Mouse (Mus musculus): ENCODE measurements around the gene Zfp664. TPM values are rescaled to one million over a fixed set of nuclear protein-coding genes. Genes with fewer than 3 reads are reported as not detected.

Zfp664 gene
- polyA plus RNA-seq, 1 experiment from 2014 or later: 63.8 TPM

DNA sequence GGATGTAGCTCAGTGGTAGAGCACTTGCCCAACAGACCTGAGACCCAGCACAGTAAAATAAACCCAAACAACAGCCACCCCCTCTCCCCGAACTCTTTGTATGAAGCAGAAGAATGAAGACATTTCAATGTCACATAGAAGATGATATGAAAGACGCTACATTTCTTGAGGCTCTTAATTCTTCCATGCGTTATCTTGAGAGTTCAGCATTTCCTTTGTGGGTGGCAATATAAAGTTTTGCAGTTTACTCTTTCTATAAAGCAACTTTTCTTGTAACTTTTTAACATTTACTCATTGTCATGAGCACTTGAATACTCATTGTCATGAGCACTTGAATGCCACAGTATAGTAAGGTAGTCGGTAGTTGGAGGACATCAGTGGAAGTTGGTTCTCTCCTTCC, 8.3 kb upstream of the Zfp664 start:
- Histone ChIP-seq H3K4me1 (ENCODE audit: control insufficient read depth, insufficient read depth, low read length) (no peaks in the 10 kb centered on the region), H3K27ac (ENCODE audit: low read depth, low read length) (no peak overlapping the region), H3K36me3 (ENCODE audit: control insufficient read depth, insufficient read depth, low read length) (no peaks in the 10 kb centered on the region), H3K9me3 (replicated peaks; ENCODE audit: control insufficient read depth, low read length) (no peaks in the 10 kb centered on the region), H3K9ac (ENCODE audit: low read depth, low read length) (no peak overlapping the region), H3K4me3 (ENCODE audit: low read depth, low read length) (no peak overlapping the region), H3K27me3 (ENCODE audit: control insufficient read depth, insufficient read depth, low read length) (peaks cover 16% of the 10 kb centered on the region; the same call in 1 of the 2 replicates), H3K4me2 (no peak overlapping the region)
- no peak for ATAC-seq (replicated peaks; ENCODE audit: insufficient number of reproducible peaks, low FRiP score, low TSS enrichment)
- 85% methylated on average over 4 of the region's 4 CpGs for WGBS (ENCODE audit: insufficient replicate concordance)

DNA sequence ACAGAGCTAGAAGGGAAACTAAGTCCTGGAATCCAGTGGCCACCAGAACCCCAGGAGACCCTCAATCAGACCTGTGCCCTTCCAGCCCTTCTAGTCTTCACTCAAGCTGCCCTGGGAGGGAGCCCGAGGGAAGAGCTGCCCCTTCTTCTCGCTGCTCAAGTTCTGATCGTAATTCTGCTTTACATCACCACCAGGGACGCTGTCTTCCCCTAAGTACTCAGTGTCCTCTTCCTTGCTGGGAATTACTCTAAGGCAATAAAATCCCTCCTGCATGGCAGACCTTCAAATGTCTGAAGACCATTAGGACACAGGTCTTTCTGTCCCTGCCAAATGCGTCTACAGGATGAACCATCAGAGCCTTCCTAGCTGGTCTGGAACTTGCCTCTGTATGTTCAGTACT, 2.5 kb upstream of the Zfp664 start:
- H3K27me3 ChIP-seq (ENCODE audit: control insufficient read depth, insufficient read depth, low read length): peaks cover 36% of the 10 kb centered on the region
- no peak for ATAC-seq (replicated peaks; ENCODE audit: insufficient number of reproducible peaks, low FRiP score, low TSS enrichment)
- no peak overlapping the region for H3K9ac ChIP-seq (ENCODE audit: low read depth, low read length)
- 13% methylated on average over 5 of the region's 5 CpGs for WGBS (ENCODE audit: insufficient replicate concordance)
- no peaks in the 10 kb centered on the region for H3K36me3 ChIP-seq (ENCODE audit: control insufficient read depth, insufficient read depth, low read length)
- no peak overlapping the region for H3K4me2 ChIP-seq
- no peaks in the 10 kb centered on the region for H3K9me3 ChIP-seq (replicated peaks; ENCODE audit: control insufficient read depth, low read length)
- no peak overlapping the region for H3K27ac ChIP-seq (ENCODE audit: low read depth, low read length)
- no peak overlapping the region for H3K4me3 ChIP-seq (ENCODE audit: low read depth, low read length)
- H3K4me1 ChIP-seq (ENCODE audit: control insufficient read depth, insufficient read depth, low read length): peaks cover 10% of the 10 kb centered on the region

DNA sequence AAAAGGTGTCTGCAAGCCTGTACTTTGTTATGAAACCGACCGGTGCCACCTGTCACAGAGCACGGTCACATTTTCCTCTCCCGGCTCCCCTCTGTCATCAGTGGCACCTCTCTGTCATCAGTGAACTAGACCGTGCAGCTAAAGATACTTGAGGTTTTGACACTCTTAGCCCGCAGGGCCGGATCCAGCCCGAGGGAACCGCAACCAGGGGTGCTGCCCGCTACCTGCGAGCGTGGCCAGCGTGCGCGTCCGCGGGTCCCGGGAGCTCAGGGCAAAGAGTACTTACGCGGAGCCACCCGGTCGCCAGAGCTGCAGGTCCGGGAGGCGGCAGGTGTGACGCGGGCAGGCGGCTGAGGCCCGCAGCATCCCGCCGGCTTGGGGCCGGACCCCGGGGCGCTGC, 1.0 kb upstream of the Zfp664 start:
- WGBS (ENCODE audit: insufficient replicate concordance): 1% methylated on average over 33 of the region's 33 CpGs
- ATAC-seq (replicated peaks; ENCODE audit: insufficient number of reproducible peaks, low FRiP score, low TSS enrichment): no peak
- Histone ChIP-seq H3K9me3 (replicated peaks; ENCODE audit: control insufficient read depth, low read length) (no peaks in the 10 kb centered on the region), H3K27me3 (ENCODE audit: control insufficient read depth, insufficient read depth, low read length) (peaks cover 32% of the 10 kb centered on the region), H3K27ac (ENCODE audit: low read depth, low read length) (peak overlapping the region; percentile 50; the same call in 1 of the 2 replicates), H3K9ac (ENCODE audit: low read depth, low read length) (peak overlapping the region; percentile 67), H3K36me3 (ENCODE audit: control insufficient read depth, insufficient read depth, low read length) (no peaks in the 10 kb centered on the region), H3K4me1 (ENCODE audit: control insufficient read depth, insufficient read depth, low read length) (peaks cover 10% of the 10 kb centered on the region), H3K4me2 (peak overlapping the region; percentile 99), H3K4me3 (ENCODE audit: low read depth, low read length) (peak overlapping the region; percentile 90)

DNA sequence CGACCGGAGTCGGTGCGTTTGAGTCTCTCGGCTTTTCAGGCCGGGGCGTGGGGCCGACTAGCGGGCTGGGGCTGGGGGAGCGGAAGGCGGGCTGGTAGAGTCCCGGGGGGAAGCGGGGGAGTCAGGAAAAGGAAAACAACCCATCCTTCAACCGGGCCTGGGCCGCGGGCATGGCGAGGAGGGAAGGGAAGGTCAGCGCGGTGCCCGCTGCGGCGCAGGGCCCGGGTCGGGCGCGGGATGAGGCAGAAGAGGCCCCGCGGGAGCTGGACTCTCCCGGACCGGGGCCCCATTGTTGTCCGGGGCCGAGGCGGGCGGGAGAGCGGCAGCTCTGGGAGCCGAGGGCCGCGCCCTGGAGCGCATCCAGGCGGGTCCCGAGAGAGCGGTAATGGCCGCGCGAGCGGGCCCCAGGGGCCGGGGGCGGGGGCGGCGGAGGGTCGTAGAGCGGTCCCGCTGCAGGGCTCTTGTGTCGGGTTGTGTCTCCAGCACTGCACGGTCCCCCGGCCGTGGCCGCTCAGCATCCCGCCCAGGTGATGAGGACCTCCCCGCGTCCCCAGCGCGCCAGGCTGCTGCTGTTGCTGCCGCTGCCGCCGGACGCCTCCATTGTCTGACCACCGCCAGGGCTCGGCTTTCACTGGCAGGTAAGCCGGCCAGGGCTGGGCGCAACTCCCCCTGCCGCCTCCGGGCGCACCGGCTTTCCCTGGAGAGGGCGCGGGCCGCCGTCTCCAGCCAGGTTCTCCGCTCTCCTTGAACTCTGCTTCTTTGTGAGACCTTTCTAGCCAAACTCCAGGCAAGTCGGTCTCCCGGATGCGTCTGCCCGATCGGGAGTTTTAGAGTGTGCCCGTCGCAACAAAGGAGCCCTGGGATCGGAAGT, 615 bp downstream of the Zfp664 start:
- no peaks in the 10 kb centered on the region for H3K9me3 ChIP-seq (replicated peaks; ENCODE audit: control insufficient read depth, low read length)
- peak overlapping the region; percentile 90 for H3K4me3 ChIP-seq (ENCODE audit: low read depth, low read length)
- peak overlapping the region; percentile 99 for H3K4me2 ChIP-seq
- peak overlapping the region; percentile 87 for H3K9ac ChIP-seq (ENCODE audit: low read depth, low read length)
- WGBS (ENCODE audit: insufficient replicate concordance): under 1% methylated on average over 65 of the region's 88 CpGs
- peaks cover 29% of the 10 kb centered on the region for H3K27me3 ChIP-seq (ENCODE audit: control insufficient read depth, insufficient read depth, low read length)
- H3K27ac ChIP-seq (ENCODE audit: low read depth, low read length): peak overlapping the region; percentile 89
- ATAC-seq (replicated peaks; ENCODE audit: insufficient number of reproducible peaks, low FRiP score, low TSS enrichment): peak; percentile 65
- H3K36me3 ChIP-seq (ENCODE audit: control insufficient read depth, insufficient read depth, low read length): 0 out of 2 replicates have a peak, but pooled peaks cover 2% of the 10 kb centered on the region
- H3K4me1 ChIP-seq (ENCODE audit: control insufficient read depth, insufficient read depth, low read length): peaks cover 10% of the 10 kb centered on the region

DNA sequence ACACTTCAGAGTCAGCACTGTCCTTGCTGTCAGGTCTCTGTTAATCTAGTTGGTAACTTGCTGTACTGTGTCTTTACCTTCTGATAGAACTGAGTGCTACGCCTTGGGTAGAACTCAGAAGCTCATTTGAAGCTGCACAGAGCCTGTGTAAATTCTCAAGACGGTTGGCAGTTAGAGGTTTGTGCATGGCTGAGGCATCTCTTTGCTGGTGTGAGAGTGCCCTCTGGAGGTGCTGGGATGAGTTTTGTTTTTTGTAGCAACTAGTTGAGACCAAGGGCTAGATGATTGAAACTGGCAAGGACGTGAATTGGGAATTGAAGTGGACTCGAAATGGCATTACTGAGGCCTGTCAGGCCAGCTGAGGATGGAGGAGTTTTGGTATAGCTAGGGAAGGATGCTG, 6.5 kb downstream of the Zfp664 start:
- H3K27ac ChIP-seq (ENCODE audit: low read depth, low read length): no peak overlapping the region
- H3K36me3 ChIP-seq (ENCODE audit: control insufficient read depth, insufficient read depth, low read length): 0 out of 2 replicates have a peak, but pooled peaks cover 2% of the 10 kb centered on the region
- ATAC-seq (replicated peaks; ENCODE audit: insufficient number of reproducible peaks, low FRiP score, low TSS enrichment): no peak
- peaks cover 34% of the 10 kb centered on the region for H3K4me1 ChIP-seq (ENCODE audit: control insufficient read depth, insufficient read depth, low read length)
- WGBS (ENCODE audit: insufficient replicate concordance): 50% methylated on average over 4 of the region's 4 CpGs
- H3K27me3 ChIP-seq (ENCODE audit: control insufficient read depth, insufficient read depth, low read length): no peaks in the 10 kb centered on the region
- H3K9me3 ChIP-seq (replicated peaks; ENCODE audit: control insufficient read depth, low read length): no peaks in the 10 kb centered on the region
- H3K4me2 ChIP-seq: no peak overlapping the region
- H3K4me3 ChIP-seq (ENCODE audit: low read depth, low read length): no peak overlapping the region
- H3K9ac ChIP-seq (ENCODE audit: low read depth, low read length): no peak overlapping the region

DNA sequence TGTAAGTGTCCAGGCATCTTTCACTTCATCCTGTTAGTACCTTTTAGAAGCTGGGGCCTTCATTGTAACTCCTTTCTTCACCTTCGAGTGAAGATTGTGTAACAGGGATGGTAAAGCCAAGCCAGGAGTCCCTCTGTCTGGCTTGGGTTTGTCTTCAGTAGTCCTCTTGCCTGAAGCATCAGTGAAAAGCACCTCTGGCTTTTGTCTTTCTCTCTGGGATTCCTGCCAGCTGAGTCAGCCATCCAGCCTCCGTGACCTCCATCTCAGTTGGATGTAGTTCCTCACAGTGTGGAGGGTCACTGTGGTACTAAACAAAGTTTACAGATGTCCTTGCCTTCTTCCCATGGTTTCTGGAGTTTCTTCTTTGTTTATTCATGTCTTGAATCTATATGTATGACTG, 9.5 kb downstream of the Zfp664 start:
- 0 out of 2 replicates have a peak overlapping the region, but pooled peaks have one; percentile 18 for H3K27ac ChIP-seq (ENCODE audit: low read depth, low read length)
- H3K4me1 ChIP-seq (ENCODE audit: control insufficient read depth, insufficient read depth, low read length): peaks cover 40% of the 10 kb centered on the region
- H3K36me3 ChIP-seq (ENCODE audit: control insufficient read depth, insufficient read depth, low read length): peaks cover 2% of the 10 kb centered on the region; the same call in 1 of the 2 replicates
- 0 out of 2 replicates have a peak overlapping the region, but pooled peaks have one; percentile 24 for H3K9ac ChIP-seq (ENCODE audit: low read depth, low read length)
- H3K27me3 ChIP-seq (ENCODE audit: control insufficient read depth, insufficient read depth, low read length): no peaks in the 10 kb centered on the region
- ATAC-seq (replicated peaks; ENCODE audit: insufficient number of reproducible peaks, low FRiP score, low TSS enrichment): no peak
- H3K9me3 ChIP-seq (replicated peaks; ENCODE audit: control insufficient read depth, low read length): no peaks in the 10 kb centered on the region
- H3K4me3 ChIP-seq (ENCODE audit: low read depth, low read length): no peak overlapping the region
- 36% methylated on average over 2 of the region's 2 CpGs for WGBS (ENCODE audit: insufficient replicate concordance)
- H3K4me2 ChIP-seq: no peak overlapping the region

DNA sequence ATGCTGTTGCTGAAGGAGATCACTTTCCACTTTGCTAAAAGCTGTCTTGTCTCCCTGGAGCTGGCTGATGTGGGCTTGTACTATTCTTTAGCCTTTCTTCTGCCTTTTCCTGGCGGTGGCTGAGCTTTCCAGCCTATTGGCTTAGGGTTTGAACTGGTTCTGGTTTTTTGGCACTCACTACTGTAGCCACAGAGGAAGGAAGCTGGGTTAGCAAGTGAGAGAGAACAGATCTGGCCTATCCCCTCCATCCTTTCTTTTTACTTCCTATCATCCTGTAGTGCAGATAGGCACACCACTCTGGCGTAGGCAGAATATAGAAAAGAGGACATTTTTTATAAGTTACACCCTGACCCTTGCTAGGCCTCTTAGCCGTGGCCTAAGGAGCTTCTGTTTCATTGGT, 10.6 kb downstream of the Zfp664 start:
- 0 out of 2 replicates have a peak, but pooled peaks have one; percentile 41 for ATAC-seq (replicated peaks; ENCODE audit: insufficient number of reproducible peaks, low FRiP score, low TSS enrichment)
- peaks cover 2% of the 10 kb centered on the region; the same call in 1 of the 2 replicates for H3K36me3 ChIP-seq (ENCODE audit: control insufficient read depth, insufficient read depth, low read length)

DNA sequence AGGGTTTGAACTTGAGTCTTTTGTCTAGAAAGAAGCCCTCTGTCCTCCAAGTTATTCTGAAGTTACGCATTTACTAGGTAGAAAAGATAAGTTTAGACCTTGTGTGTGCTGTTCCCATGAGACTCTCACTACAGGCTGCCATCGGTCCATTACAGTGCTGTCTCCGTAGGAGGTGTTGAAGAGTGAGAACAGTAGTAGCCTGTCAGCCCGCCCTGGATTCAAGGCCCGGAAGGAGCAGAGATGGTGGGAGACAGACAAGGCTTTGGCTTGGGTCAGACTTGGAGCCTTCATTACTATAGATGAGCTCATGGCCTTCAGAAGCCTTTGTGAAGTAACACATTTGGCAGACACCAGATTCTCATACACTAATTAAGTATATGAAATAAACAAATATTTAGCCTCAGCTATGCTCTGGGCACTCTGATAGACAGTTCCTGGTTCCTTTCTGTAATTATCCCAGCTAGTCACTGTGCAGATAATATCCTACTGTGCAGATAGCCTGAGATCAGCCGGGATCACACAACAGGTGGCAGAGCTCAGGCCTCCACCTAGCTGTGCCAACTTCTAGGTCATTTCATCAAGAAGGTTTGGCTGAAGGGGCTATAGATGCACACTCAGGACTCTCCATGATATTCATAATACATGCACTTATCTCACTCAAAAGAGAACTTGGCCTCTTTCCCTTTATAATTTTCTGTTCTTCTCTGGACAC, 11.6 kb downstream of the Zfp664 start:
- H3K4me3 ChIP-seq (ENCODE audit: low read depth, low read length): no peak overlapping the region
- no peaks in the 10 kb centered on the region for H3K27me3 ChIP-seq (ENCODE audit: control insufficient read depth, insufficient read depth, low read length)
- no peak for ATAC-seq (replicated peaks; ENCODE audit: insufficient number of reproducible peaks, low FRiP score, low TSS enrichment)
- peaks cover 43% of the 10 kb centered on the region for H3K4me1 ChIP-seq (ENCODE audit: control insufficient read depth, insufficient read depth, low read length)
- H3K9ac ChIP-seq (ENCODE audit: low read depth, low read length): no peak overlapping the region
- 62% methylated on average over 6 of the region's 6 CpGs for WGBS (ENCODE audit: insufficient replicate concordance)
- H3K36me3 ChIP-seq (ENCODE audit: control insufficient read depth, insufficient read depth, low read length): peaks cover 4% of the 10 kb centered on the region; the same call in 1 of the 2 replicates
- no peak overlapping the region for H3K27ac ChIP-seq (ENCODE audit: low read depth, low read length)
- no peaks in the 10 kb centered on the region for H3K9me3 ChIP-seq (replicated peaks; ENCODE audit: control insufficient read depth, low read length)
- no peak overlapping the region for H3K4me2 ChIP-seq

More for the DNA sequence above, 10.6 kb downstream of the Zfp664 start:
- Histone ChIP-seq H3K27ac (ENCODE audit: low read depth, low read length) (0 out of 2 replicates have a peak overlapping the region, but pooled peaks have one; percentile 6), H3K27me3 (ENCODE audit: control insufficient read depth, insufficient read depth, low read length) (no peaks in the 10 kb centered on the region), H3K4me3 (ENCODE audit: low read depth, low read length) (no peak overlapping the region), H3K9ac (ENCODE audit: low read depth, low read length) (no peak overlapping the region), H3K4me1 (ENCODE audit: control insufficient read depth, insufficient read depth, low read length) (peaks cover 43% of the 10 kb centered on the region), H3K9me3 (replicated peaks; ENCODE audit: control insufficient read depth, low read length) (no peaks in the 10 kb centered on the region), H3K4me2 (no peak overlapping the region)
- 79% methylated on average over 3 of the region's 3 CpGs for WGBS (ENCODE audit: insufficient replicate concordance)
